Mouse (Mus musculus) small intestine, adult 2 months (tissue): ENCODE results near the gene Cldn11.

ENCODE experiments used
- CTCF ChIP-seq: fragments of 200-500 bp; IDR thresholded peaks from 2 replicates; pipeline ENCODE4 v1.5.1; 2012; ENCODE audit warnings: low read depth, mild to moderate bottlenecking, control low read depth, inconsistent platforms, low read length, moderate library complexity, mixed read lengths; ENCODE audit not compliant: insufficient replicate concordance, insufficient read length; ENCODE audit errors: extremely low read depth
- POLR2A ChIP-seq: fragments of 200-500 bp; IDR thresholded peaks from 2 replicates; pipeline ENCODE4 v1.6.1; 2012; ENCODE audit warnings: low read depth, mild to moderate bottlenecking, control low read depth, inconsistent platforms, low read length, moderate library complexity

- no peak for TF ChIP-seq POLR2A
- no peak for TF ChIP-seq CTCF
Measured at GRCm38 (mm10) chr3:31152108-31152507, 2.4 kb downstream of the Cldn11 start.
